Mouse (Mus musculus): ENCODE results near the gene Ankrd13a. TPM values are rescaled to one million over a fixed set of nuclear protein-coding genes. Genes with fewer than 3 reads are reported as not detected.

Gene Ankrd13a
- polyA plus RNA-seq, 1 experiment from 2014 or later = 31.1 TPM

DNA sequence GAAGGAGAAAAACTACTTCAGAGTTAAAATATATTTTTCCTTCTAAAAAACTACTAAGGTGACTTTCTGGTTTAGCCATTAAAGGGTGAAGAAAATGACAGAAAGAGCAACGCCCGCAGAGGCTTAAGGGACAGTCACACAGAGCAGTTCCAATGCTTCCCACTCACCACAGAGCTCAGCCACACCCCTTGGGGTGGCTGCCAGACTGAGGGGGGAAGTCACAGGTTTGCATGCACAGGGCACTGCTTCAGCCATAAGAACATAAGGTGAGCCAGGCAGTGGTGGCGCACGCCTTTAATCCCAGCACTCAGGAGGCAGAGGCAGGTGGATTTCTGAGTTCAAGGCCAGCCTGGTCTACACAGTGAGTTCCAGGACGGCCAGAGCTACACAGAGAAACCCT is 28.9 kb upstream of the Ankrd13a start:
- Histone ChIP-seq H3K27me3 (replicated peaks) (no peaks in the 10 kb centered on the region), H3K9ac (no peak overlapping the region), H3K4me2 (no peak overlapping the region), H3K36me3 (replicated peaks) (peaks cover 44% of the 10 kb centered on the region), H3K4me3 (no peak overlapping the region), H3K4me1 (no peaks in the 10 kb centered on the region), H3K27ac (no peak overlapping the region), H3K9me3 (no peaks in the 10 kb centered on the region)
- ATAC-seq (replicated peaks) = no peak
- 86% methylated on average over 5 of the region's 5 CpGs for WGBS

DNA sequence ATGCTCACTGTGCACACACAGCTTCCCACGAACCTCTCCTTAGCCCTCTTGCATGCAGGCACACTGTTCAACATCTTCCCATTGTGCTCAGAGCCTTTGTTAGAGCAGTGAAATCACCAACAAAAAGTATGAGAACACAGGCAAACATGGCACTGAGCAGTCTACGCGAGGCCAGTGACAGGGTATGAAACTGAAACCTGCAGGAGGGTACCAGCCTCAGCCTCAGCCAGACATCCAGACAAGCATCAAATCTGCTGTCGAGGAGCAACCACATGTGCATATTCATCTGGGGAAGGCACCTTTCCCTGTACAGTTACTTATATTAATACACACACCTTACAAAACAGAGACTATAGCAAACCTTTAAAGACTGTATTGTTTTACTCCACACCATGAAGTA is 27.6 kb upstream of the Ankrd13a start:
- ATAC-seq (replicated peaks) = no peak

DNA sequence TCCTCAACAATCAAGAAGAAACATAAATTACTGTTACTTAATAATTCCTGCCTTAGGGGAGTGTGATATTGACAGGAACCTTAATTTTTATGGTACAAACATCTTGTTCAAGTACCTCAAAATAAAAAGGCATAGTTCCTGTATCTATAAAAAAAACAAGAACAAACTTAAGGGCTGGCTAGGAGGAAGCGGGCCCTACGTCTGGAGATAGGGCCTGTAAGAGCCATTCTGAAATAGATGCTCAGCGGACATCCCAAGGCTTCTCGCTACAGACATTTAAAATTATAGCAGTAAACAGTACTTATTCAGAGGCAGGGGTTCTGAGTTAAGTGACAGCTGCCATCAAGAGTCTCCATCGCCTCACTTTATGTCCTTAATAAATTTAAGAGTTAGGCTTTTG is 27.0 kb upstream of the Ankrd13a start:
- Histone ChIP-seq H3K9ac (no peak overlapping the region), H3K4me2 (no peak overlapping the region), H3K4me3 (no peak overlapping the region), H3K27me3 (replicated peaks) (no peaks in the 10 kb centered on the region), H3K27ac (no peak overlapping the region), H3K4me1 (no peaks in the 10 kb centered on the region), H3K9me3 (no peaks in the 10 kb centered on the region), H3K36me3 (replicated peaks) (peaks cover 46% of the 10 kb centered on the region)
- ATAC-seq (replicated peaks) = no peak
- WGBS = 98% methylated on average over 5 of the region's 5 CpGs

More for the DNA sequence above, 27.6 kb upstream of the Ankrd13a start:
- H3K4me1 ChIP-seq = no peaks in the 10 kb centered on the region
- H3K9me3 ChIP-seq = no peaks in the 10 kb centered on the region
- no peak overlapping the region for H3K27ac ChIP-seq
- H3K4me3 ChIP-seq = no peak overlapping the region
- no peak overlapping the region for H3K9ac ChIP-seq
- WGBS = 88% methylated on average over 4 of the region's 4 CpGs
- no peaks in the 10 kb centered on the region for H3K27me3 ChIP-seq (replicated peaks)
- H3K4me2 ChIP-seq = no peak overlapping the region
- peaks cover 46% of the 10 kb centered on the region for H3K36me3 ChIP-seq (replicated peaks)

DNA sequence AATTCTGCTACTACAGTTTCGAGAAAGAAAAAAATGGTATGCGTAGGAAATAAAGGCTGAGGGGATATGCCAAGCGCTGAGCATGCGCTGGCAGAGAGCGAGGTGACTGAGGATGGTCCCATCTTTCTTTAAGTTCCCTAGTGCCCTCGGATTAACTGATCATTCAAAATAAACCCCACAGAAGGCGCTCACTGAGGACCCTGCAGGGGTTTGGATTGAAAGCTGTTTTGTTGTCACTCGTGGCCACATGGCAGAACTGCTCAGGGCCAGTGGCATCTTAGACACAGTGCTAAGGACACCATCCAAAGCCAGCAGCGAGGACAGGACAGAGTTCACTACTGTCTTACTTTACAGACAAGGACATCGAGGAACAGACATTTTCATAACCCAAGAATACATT is 24.2 kb upstream of the Ankrd13a start:
- Histone ChIP-seq H3K4me2 (no peak overlapping the region), H3K9ac (no peak overlapping the region), H3K36me3 (replicated peaks) (peaks cover 33% of the 10 kb centered on the region), H3K27me3 (replicated peaks) (no peaks in the 10 kb centered on the region), H3K27ac (no peak overlapping the region), H3K4me3 (no peak overlapping the region), H3K4me1 (no peaks in the 10 kb centered on the region), H3K9me3 (no peaks in the 10 kb centered on the region)
- WGBS = 78% methylated on average over 10 of the region's 10 CpGs
- ATAC-seq (replicated peaks) = no peak

DNA sequence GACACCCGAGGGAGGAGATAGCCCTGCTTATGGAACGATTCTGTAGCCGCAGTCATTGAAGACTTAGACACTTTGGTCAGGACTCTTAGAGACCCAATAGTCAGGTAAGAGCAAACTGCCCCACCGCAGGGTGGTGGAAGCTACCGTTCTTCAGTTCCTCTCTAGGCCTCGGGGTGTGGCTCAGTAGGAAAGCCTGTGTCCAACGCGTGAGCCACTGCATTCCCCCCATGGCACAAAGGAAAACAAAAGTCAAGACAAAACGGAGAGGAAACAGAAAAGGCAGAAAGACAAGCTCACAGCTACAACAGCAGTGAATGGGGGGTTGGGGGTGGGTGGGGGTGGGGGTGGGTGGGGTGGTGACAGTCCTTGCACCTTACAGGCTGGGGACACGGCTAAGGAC is 22.1 kb upstream of the Ankrd13a start:
- Histone ChIP-seq H3K4me2 (no peak overlapping the region), H3K4me3 (no peak overlapping the region), H3K4me1 (no peaks in the 10 kb centered on the region), H3K9me3 (no peaks in the 10 kb centered on the region), H3K27ac (no peak overlapping the region), H3K36me3 (replicated peaks) (peaks cover 29% of the 10 kb centered on the region), H3K27me3 (replicated peaks) (no peaks in the 10 kb centered on the region), H3K9ac (no peak overlapping the region)
- no peak for ATAC-seq (replicated peaks)
- WGBS = 85% methylated on average over 10 of the region's 10 CpGs

DNA sequence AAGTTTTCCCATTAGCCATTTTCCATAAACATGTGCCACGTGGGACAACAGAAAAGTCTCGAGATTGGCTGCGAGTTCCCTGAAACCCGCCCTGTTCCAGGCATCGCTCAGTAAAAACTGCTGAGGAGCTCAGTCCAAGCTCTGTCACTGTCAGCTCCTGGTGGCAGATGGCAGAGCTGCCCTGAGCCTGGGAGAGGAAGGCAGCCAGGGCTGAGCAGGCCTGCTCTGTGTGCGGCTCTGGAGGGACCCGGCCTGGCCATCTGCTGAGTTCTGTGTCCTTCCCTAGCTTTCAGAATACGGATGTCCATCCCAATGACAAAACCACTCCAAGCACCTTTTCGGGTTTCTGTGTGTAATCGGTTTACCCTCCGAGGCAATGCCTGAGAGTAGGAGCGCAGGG is 21.1 kb upstream of the Ankrd13a start:
- 77% methylated on average over 12 of the region's 12 CpGs for WGBS
- no peak overlapping the region for H3K4me3 ChIP-seq
- H3K4me2 ChIP-seq = no peak overlapping the region
- no peaks in the 10 kb centered on the region for H3K4me1 ChIP-seq
- no peaks in the 10 kb centered on the region for H3K27me3 ChIP-seq (replicated peaks)
- H3K27ac ChIP-seq = no peak overlapping the region
- peaks cover 31% of the 10 kb centered on the region for H3K36me3 ChIP-seq (replicated peaks)
- no peak for ATAC-seq (replicated peaks)
- H3K9ac ChIP-seq = no peak overlapping the region
- H3K9me3 ChIP-seq = no peaks in the 10 kb centered on the region

DNA sequence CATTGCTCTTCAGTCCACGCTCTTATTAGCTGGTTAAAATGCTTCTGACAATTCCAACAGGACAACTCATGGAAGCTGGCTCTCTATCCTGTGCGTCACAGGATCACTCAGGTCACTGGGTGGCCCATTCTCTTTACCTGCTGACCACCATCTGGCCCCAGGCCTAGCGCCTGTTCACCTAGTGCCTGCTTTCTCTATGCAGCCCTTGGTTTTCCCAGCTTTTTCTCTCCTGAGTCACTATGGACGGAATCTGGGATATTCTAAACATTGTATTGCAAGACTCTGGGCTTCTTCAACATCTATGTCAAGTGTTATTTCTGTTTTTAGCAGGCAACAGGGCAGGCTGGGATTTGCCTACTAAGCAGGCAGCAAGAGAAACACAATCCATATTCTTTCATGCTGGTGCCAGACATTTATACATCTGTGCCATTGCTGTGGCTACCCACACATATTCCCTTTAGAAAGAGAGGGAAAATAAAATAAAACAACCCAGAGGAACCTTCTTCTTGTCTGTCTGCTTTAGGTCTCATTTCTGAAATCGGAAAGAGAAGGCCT is 14.9 kb upstream of the Ankrd13a start:
- Histone ChIP-seq H3K4me1 (no peaks in the 10 kb centered on the region), H3K27me3 (replicated peaks) (no peaks in the 10 kb centered on the region), H3K4me3 (no peak overlapping the region), H3K27ac (no peak overlapping the region), H3K9me3 (no peaks in the 10 kb centered on the region), H3K9ac (no peak overlapping the region), H3K36me3 (replicated peaks) (peaks cover 47% of the 10 kb centered on the region), H3K4me2 (no peak overlapping the region)
- ATAC-seq (replicated peaks) = no peak
- 94% methylated on average over 5 of the region's 5 CpGs for WGBS

DNA sequence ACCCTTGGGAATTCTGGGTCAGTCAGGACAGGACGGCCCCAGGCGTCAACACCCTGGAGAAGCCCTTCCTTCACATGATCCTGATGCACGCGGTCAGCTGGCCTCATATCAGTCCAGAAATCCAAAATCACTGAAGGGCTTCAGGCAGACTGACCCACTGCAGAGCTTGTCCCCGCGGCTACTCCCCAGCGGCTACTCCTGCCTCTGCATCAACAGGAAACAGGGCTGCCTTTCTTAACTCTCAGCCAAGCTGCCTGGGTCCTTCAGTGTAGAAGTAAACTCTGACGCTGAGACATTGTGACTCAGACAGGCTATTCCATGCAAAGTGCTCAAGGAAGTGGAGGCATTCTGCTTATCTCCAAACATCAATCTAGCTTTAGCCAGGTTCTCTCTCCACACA is 12.5 kb upstream of the Ankrd13a start:
- Histone ChIP-seq H3K36me3 (replicated peaks) (peaks cover 49% of the 10 kb centered on the region), H3K9me3 (no peaks in the 10 kb centered on the region), H3K4me3 (no peak overlapping the region), H3K4me2 (no peak overlapping the region), H3K27ac (no peak overlapping the region), H3K9ac (no peak overlapping the region), H3K27me3 (replicated peaks) (no peaks in the 10 kb centered on the region), H3K4me1 (no peaks in the 10 kb centered on the region)
- WGBS = 88% methylated on average over 8 of the region's 8 CpGs
- no peak for ATAC-seq (replicated peaks)

DNA sequence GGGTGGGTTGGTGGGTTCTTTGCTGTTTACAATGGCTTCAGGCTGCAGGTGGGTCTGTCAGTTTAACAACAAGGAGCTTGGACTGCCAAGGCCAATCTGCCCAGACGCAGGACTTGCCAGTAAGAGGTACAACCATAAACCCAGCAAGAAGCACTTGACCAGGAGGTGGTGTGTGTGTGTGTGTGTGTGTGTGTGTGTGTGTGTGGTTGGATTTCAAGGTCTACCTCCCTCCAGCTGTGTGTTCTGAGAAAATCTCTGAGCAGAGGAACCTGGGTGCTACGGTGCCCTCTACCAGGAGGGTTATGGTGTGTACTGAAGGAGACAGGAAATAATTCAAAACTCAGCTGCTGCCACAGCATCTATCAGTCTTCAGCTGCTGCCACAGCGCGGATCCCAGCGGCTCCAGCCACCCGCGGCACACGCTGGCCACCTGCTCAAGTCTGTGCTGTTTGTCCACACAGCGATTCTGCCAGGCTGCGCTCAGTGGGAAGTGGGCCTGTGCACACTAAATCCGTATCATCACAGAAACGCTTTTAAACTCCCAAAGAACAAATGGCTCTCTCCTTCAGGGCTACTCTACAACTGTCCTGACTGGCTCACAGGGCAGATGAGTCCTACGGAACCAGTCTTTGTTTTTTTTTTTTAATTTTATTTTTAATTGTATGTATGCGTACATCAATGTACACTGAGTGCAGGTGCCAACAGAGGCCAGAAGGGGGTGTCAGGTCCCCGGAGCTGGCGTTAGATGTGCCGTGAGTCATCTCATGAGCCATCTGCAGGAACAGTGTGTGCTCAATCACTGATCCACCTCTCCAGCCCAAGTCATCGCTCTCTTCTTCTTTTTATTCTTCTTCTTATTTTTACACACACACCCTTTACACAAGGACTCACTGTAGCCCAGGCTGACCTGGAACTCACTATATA is 9.4 kb upstream of the Ankrd13a start:
- ATAC-seq (replicated peaks) = no peak
- H3K4me1 ChIP-seq = peaks cover 3% of the 10 kb centered on the region; the same call in 1 of the 2 replicates
- H3K9me3 ChIP-seq = no peaks in the 10 kb centered on the region
- no peaks in the 10 kb centered on the region for H3K27me3 ChIP-seq (replicated peaks)
- H3K4me3 ChIP-seq = no peak overlapping the region
- no peak overlapping the region for H3K4me2 ChIP-seq
- no peak overlapping the region for H3K9ac ChIP-seq
- no peak overlapping the region for H3K27ac ChIP-seq
- H3K36me3 ChIP-seq (replicated peaks) = peaks cover 38% of the 10 kb centered on the region
- WGBS = 90% methylated on average over 18 of the region's 18 CpGs

DNA sequence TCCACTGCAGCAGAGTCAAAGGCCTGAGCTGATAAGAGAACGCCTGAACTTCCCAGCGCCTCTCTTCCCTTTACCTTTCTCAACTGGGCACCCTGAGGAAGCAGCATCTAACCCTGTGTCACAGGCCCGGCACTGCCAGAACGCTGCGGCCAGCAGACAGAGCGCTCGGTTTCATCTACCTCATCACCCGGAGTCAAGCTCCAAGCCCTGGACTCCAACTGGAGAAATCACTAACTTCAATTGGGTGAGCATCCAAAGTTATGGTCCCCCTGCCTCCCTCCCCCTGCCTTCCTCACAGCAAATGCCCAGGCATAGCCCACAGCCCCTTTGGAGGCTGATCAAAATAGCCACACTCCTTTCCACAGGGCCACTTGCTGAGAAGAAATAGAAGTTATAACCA is 7.8 kb upstream of the Ankrd13a start:
- 91% methylated on average over 8 of the region's 8 CpGs for WGBS
- peaks cover 12% of the 10 kb centered on the region for H3K4me1 ChIP-seq
- H3K4me2 ChIP-seq = no peak overlapping the region
- H3K4me3 ChIP-seq = no peak overlapping the region
- ATAC-seq (replicated peaks) = no peak
- H3K36me3 ChIP-seq (replicated peaks) = peaks cover 30% of the 10 kb centered on the region
- no peaks in the 10 kb centered on the region for H3K9me3 ChIP-seq
- H3K27ac ChIP-seq = no peak overlapping the region
- H3K27me3 ChIP-seq (replicated peaks) = no peaks in the 10 kb centered on the region
- no peak overlapping the region for H3K9ac ChIP-seq

DNA sequence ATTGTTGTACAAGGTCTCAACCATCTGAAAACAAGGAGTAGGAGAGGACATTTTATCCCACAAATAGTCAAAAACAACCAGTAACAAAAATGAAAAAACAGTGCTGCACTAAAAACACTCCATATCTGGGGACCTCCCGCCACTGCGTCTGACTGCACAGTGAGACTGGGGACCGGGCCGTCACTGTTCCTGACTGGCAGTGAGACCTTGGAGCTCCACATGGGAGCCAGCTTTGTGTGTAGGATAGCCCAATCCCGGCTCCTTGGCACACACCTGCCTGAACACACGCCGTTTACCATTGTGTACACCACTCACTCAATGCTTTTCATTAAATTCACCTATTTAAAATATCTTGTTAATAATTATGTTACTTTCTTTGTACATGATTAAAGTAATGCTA is 7.3 kb upstream of the Ankrd13a start:
- Histone ChIP-seq H3K4me3 (no peak overlapping the region), H3K27me3 (replicated peaks) (no peaks in the 10 kb centered on the region), H3K9ac (no peak overlapping the region), H3K36me3 (replicated peaks) (peaks cover 26% of the 10 kb centered on the region), H3K9me3 (no peaks in the 10 kb centered on the region), H3K27ac (no peak overlapping the region), H3K4me2 (no peak overlapping the region), H3K4me1 (peaks cover 17% of the 10 kb centered on the region)
- WGBS = 86% methylated on average over 7 of the region's 7 CpGs
- ATAC-seq (replicated peaks) = no peak

DNA sequence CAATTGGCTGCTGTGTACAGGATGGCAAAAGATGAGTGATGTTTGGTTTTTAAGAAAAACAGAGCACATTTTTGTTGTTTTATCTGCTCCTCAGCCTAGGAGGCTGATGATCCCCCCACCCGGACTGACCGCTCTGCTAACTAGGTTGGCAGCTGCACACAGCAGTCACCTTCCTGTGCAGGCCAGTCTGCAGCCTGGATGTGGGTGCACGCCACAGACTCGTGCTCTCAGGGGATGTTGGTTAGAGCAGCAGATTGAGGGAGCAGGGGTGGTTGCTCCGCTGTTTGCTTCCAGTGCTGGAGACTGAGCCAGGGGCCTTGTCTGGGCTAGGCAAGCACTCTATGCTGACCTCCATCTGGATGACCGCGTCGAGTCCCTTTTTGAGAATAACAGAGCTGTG is 4.7 kb upstream of the Ankrd13a start:
- ATAC-seq (replicated peaks) = no peak
- H3K4me1 ChIP-seq = peaks cover 21% of the 10 kb centered on the region
- H3K4me3 ChIP-seq = no peak overlapping the region
- peaks cover 11% of the 10 kb centered on the region for H3K36me3 ChIP-seq (replicated peaks)
- no peaks in the 10 kb centered on the region for H3K9me3 ChIP-seq
- H3K9ac ChIP-seq = no peak overlapping the region
- WGBS = 91% methylated on average over 8 of the region's 8 CpGs
- no peak overlapping the region for H3K4me2 ChIP-seq
- H3K27me3 ChIP-seq (replicated peaks) = no peaks in the 10 kb centered on the region
- no peak overlapping the region for H3K27ac ChIP-seq

DNA sequence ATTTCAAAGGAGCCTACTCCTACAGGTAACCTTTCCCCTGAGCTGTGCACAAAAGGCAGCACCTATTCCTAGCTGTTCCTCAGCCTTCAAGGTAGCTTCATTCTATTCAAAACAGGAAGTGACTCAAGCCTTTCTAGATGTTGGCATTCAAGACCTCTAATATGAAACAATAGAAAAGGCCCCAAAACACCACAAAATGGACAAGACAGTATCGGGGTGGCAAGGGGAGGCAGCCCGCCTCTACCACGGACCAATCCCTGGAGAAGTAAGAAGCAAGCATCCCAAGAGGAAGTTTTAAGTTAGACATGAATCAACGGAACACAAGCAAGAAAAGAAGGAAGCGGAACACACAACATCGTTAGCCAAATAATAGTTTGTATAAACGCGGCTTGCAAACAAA is 2.7 kb upstream of the Ankrd13a start:
- Histone ChIP-seq H3K4me2 (peak overlapping the region; percentile 80), H3K4me3 (peak overlapping the region; percentile 99), H3K4me1 (peaks cover 32% of the 10 kb centered on the region), H3K27me3 (replicated peaks) (no peaks in the 10 kb centered on the region), H3K9ac (0 out of 2 replicates have a peak overlapping the region, but pooled peaks have one; percentile 95), H3K36me3 (replicated peaks) (no peaks in the 10 kb centered on the region), H3K27ac (no peak overlapping the region), H3K9me3 (no peaks in the 10 kb centered on the region)
- ATAC-seq (replicated peaks) = no peak
- 74% methylated on average over 8 of the region's 8 CpGs for WGBS
